Mouse (Mus musculus) bone marrow, adult 2 months (tissue): ENCODE results near the gene Scml4. TPM values are rescaled to one million over a fixed set of nuclear protein-coding genes. Genes with fewer than 3 reads are reported as not detected.

Source experiments
- H3K27ac ChIP-seq: fragments of 200-500 bp; 2 replicates; pipeline ENCODE4 v1.5.1; 2012; ENCODE audit warnings: low read depth, mild to moderate bottlenecking, control low read depth, inconsistent platforms, low read length; ENCODE audit not compliant: control insufficient read depth, poor library complexity, insufficient read depth
- H3K4me1 ChIP-seq: fragments of 200-500 bp; 2 replicates; pipeline ENCODE4 v1.6.1; 2011; ENCODE audit warnings: low read length; ENCODE audit not compliant: control insufficient read depth, insufficient read depth
- H3K4me3 ChIP-seq: fragments of 200-500 bp; replicated peaks from 2 replicates; pipeline ENCODE3; 2011; ENCODE audit warnings: mild to moderate bottlenecking, low read depth, low read length, control low read depth; ENCODE audit not compliant: control insufficient read depth
- CTCF ChIP-seq: fragments of 200-500 bp; IDR thresholded peaks from 2 replicates; pipeline ENCODE4 v1.5.1; 2011; ENCODE audit warnings: low read length, control low read depth; ENCODE audit not compliant: control insufficient read depth, insufficient read depth
- POLR2A ChIP-seq: fragments of 200-500 bp; IDR thresholded peaks from 2 replicates; pipeline ENCODE4 v1.6.1; 2011; ENCODE audit warnings: low read depth, mild to moderate bottlenecking, control low read depth, low read length, borderline replicate concordance; ENCODE audit not compliant: control insufficient read depth
- WGBS: fragments of 180-500 bp; shearing (Covaris S2); methylation state at CpG from one replicate; pipeline ENCODE4 v1.1.7; 2018; 5-methylcytosine and 5-hydroxymethylcytosine counted together
- polyA plus RNA-seq: library from polyadenylated mRNA; stranded (reverse); fragments of >200 nt; gene quantifications from 2 replicates; pipeline ENCODE4 v1.2.4, GENCODE M21; 2011; ENCODE audit warnings: low replicate concordance; ENCODE audit not compliant: missing spikeins, insufficient read depth, insufficient read length

The Scml4 gene
- 2.4 and 3.7 TPM in 2 replicates for polyA plus RNA-seq

- H3K27ac ChIP-seq = peak within 1 kb of the TSS; percentile 74
- TF ChIP-seq POLR2A (peak; percentile 38; the same call in 1 of the 2 replicates), CTCF (no peak)
- WGBS = 1% methylated on average over 17 of the region's 17 CpGs
- H3K4me3 ChIP-seq = peak within 1 kb of the TSS; percentile 62
- peaks cover 5% of the 10 kb centered on the region; the same call in 1 of the 2 replicates for H3K4me1 ChIP-seq
Measured at GRCm38 (mm10) chr10:42860159-42860911, at the start of gene Scml4. Gene Scml4, plus strand, starts transcription at chr10:42860370.

- WGBS = 72% methylated on average over 6 of the region's 6 CpGs
- TF ChIP-seq CTCF (no peak), POLR2A (no peak)
- peak overlapping the region; percentile 68; the same call in 1 of the 2 replicates for H3K27ac ChIP-seq
- no peaks in the 10 kb centered on the region for H3K4me1 ChIP-seq
- no peak overlapping the region for H3K4me3 ChIP-seq
Measured at GRCm38 (mm10) chr10:42825923-42826322, 34.2 kb upstream of the Scml4 start.

- TF ChIP-seq CTCF (no peak), POLR2A (no peak)
- 68% methylated on average over 5 of the region's 5 CpGs for WGBS
- Histone ChIP-seq H3K4me3 (no peak overlapping the region), H3K27ac (0 out of 2 replicates have a peak overlapping the region, but pooled peaks have one; percentile 6), H3K4me1 (no peaks in the 10 kb centered on the region)
Measured at GRCm38 (mm10) chr10:42827155-42827554, 33.0 kb upstream of the Scml4 start.

- 71% methylated on average over 2 of the region's 2 CpGs for WGBS
- no peak overlapping the region for H3K27ac ChIP-seq
- no peaks in the 10 kb centered on the region for H3K4me1 ChIP-seq
- no peak overlapping the region for H3K4me3 ChIP-seq
- TF ChIP-seq CTCF (no peak), POLR2A (no peak)
Measured at GRCm38 (mm10) chr10:42830007-42830406, 30.2 kb upstream of the Scml4 start.

GRCm38 (mm10) chr10:42830409-42830808, 29.8 kb upstream of the Scml4 start:
- TF ChIP-seq CTCF (no peak), POLR2A (no peak)
- Histone ChIP-seq H3K4me3 (no peak overlapping the region), H3K27ac (no peak overlapping the region), H3K4me1 (no peaks in the 10 kb centered on the region)
- WGBS = 48% methylated on average over 6 of the region's 6 CpGs

GRCm38 (mm10) chr10:42832677-42833076, 27.5 kb upstream of the Scml4 start:
- no peak overlapping the region for H3K4me3 ChIP-seq
- H3K27ac ChIP-seq = no peak overlapping the region
- no peaks in the 10 kb centered on the region for H3K4me1 ChIP-seq
- WGBS = 57% methylated on average over 4 of the region's 4 CpGs
- TF ChIP-seq POLR2A = no peak
- TF ChIP-seq CTCF = no peak

GRCm38 (mm10) chr10:42833871-42834727, 26.1 kb upstream of the Scml4 start:
- H3K4me3 ChIP-seq = no peak overlapping the region
- no peak for TF ChIP-seq POLR2A
- no peak for TF ChIP-seq CTCF
- H3K4me1 ChIP-seq = no peaks in the 10 kb centered on the region
- no peak overlapping the region for H3K27ac ChIP-seq
- WGBS = 81% methylated on average over 4 of the region's 4 CpGs

- H3K4me3 ChIP-seq = no peak overlapping the region
- TF ChIP-seq CTCF = no peak
- TF ChIP-seq POLR2A = no peak
- no peaks in the 10 kb centered on the region for H3K4me1 ChIP-seq
- no peak overlapping the region for H3K27ac ChIP-seq
- 72% methylated on average over 4 of the region's 4 CpGs for WGBS
Measured at GRCm38 (mm10) chr10:42838106-42838505, 22.1 kb upstream of the Scml4 start.
